Mouse (Mus musculus) midbrain, embryonic 10.5 days (tissue): Measurements from ENCODE around the gene Entpd1. TPM values are rescaled to one million over a fixed set of nuclear protein-coding genes. Genes with fewer than 3 reads are reported as not detected.
A peak's percentile ranks its signal among the peaks of the same experiment; 100 is the strongest.

Source experiments
- DNase-seq: peaks from one replicate; pipeline ENCODE4 v3.0.0-alpha.2; 2017; ENCODE audit warnings: low spot score
- H3K27ac ChIP-seq: fragments of 300-500 bp; sonication (generic); replicated peaks from 2 replicates; pipeline ENCODE4 v1.5.1; 2016; ENCODE audit warnings: mild to moderate bottlenecking
- H3K27me3 ChIP-seq: fragments of 300-500 bp; sonication (generic); 2 replicates; pipeline ENCODE4 v1.6.1; 2016; ENCODE audit warnings: low read depth, mild to moderate bottlenecking; ENCODE audit not compliant: poor library complexity, severe bottlenecking
- H3K36me3 ChIP-seq: fragments of 300-500 bp; sonication (generic); 2 replicates; pipeline ENCODE4 v1.6.1; 2016; ENCODE audit warnings: mild to moderate bottlenecking, moderate library complexity
- H3K4me1 ChIP-seq: fragments of 300-500 bp; sonication (generic); 2 replicates; pipeline ENCODE4 v1.6.1; 2016
- H3K4me3 ChIP-seq: fragments of 300-500 bp; sonication (generic); 2 replicates; pipeline ENCODE4 v1.5.1; 2016; ENCODE audit warnings: mild to moderate bottlenecking, moderate library complexity
- H3K9me3 ChIP-seq: fragments of 300-500 bp; sonication (generic); replicated peaks from 2 replicates; pipeline ENCODE4 v1.6.1; 2016; ENCODE audit warnings: mild to moderate bottlenecking
- WGBS: fragments of 180-500 bp; shearing (Covaris S2); methylation state at CpG from one replicate; pipeline ENCODE4 v1.1.7; 2016; 5-methylcytosine and 5-hydroxymethylcytosine counted together
- polyA plus RNA-seq: library from polyadenylated mRNA; unstranded; fragments of >200 nt; fragmentation: Nextera tagmentation; extraction: Ambion mirVana; gene quantifications from 2 replicates; pipeline ENCODE4 v1.2.1, GENCODE M21; 2016

The Entpd1 gene
- polyA plus RNA-seq, 1 experiment from 2014 or later, result 4.0 TPM

GRCm38 (mm10) chr19:40722137-40723038 lies 110.2 kb downstream of the Entpd1 start:
- Histone ChIP-seq H3K4me1 (0 out of 2 replicates have a peak, but pooled peaks cover 2% of the 10 kb centered on the region), H3K36me3 (no peaks in the 10 kb centered on the region), H3K4me3 (no peak overlapping the region), H3K27ac (no peak overlapping the region; the same call in 1 of the 2 replicates), H3K27me3 (no peaks in the 10 kb centered on the region), H3K9me3 (no peaks in the 10 kb centered on the region)
- 59% methylated on average over 11 of the region's 11 CpGs for WGBS
- peak; percentile 34 for DNase-seq

DNA sequence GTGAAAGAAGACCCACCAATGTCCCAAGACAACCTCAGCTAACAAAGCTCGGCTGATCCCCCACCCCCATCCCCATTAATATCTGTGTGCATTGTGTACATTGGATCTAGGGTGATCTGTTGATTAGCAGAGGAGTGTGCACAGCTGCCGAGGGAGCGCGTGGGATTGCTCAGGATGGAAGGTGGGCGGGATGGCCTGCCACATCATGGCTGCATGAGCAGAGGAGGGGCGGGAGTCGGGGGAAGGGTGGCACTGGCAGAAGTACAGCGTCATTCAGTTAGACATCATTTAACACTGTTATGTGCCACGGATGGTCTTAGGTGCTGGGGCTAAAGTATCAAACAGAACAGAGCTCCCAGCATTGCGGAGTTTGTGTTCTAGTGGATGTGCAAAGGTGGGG lies 111.3 kb downstream of the Entpd1 start:
- WGBS, result 65% methylated on average over 10 of the region's 10 CpGs
- no peak for DNase-seq
- no peak overlapping the region for H3K4me3 ChIP-seq

DNA sequence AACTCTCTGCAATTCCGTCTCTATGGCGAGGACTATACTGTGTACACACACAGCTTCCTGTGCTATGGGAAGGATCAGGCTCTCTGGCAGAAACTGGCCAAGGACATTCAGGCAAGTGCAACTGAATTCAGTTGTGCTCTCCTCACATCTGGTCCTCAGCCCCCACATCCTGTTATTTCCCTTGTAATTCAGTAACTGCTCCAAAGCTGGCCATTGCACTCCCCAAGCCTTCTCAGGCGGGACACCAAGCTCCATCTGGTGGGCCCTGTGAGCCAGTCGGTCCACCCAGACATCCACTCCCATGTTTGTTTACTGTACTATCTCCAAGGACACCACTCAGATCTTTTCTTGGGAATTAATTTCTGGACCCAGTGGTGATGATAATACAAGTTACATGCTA lies 114.0 kb downstream of the Entpd1 start:
- H3K9me3 ChIP-seq, result no peaks in the 10 kb centered on the region
- H3K27ac ChIP-seq, result no peak overlapping the region
- 78% methylated on average over 4 of the region's 4 CpGs for WGBS
- DNase-seq, result no peak
- no peak overlapping the region for H3K4me3 ChIP-seq
- no peaks in the 10 kb centered on the region for H3K4me1 ChIP-seq
- no peaks in the 10 kb centered on the region for H3K36me3 ChIP-seq
- H3K27me3 ChIP-seq, result no peaks in the 10 kb centered on the region

More for the DNA sequence above, 111.3 kb downstream of the Entpd1 start:
- no peaks in the 10 kb centered on the region for H3K36me3 ChIP-seq
- H3K4me1 ChIP-seq, result 0 out of 2 replicates have a peak, but pooled peaks cover 2% of the 10 kb centered on the region
- no peaks in the 10 kb centered on the region for H3K9me3 ChIP-seq
- no peak overlapping the region for H3K27ac ChIP-seq
- H3K27me3 ChIP-seq, result no peaks in the 10 kb centered on the region

- 83% methylated on average over 2 of the region's 2 CpGs for WGBS
These were observed 114.4 kb downstream of the Entpd1 start for GRCm38 (mm10) chr19:40726614-40727013.

GRCm38 (mm10) chr19:40728213-40728612 lies 116.0 kb downstream of the Entpd1 start:
- no peak for DNase-seq
- Histone ChIP-seq H3K27ac (no peak overlapping the region), H3K4me1 (no peaks in the 10 kb centered on the region), H3K4me3 (no peak overlapping the region), H3K27me3 (no peaks in the 10 kb centered on the region), H3K9me3 (no peaks in the 10 kb centered on the region), H3K36me3 (no peaks in the 10 kb centered on the region)
- 86% methylated on average over 4 of the region's 4 CpGs for WGBS

More at GRCm38 (mm10) chr19:40726614-40727013, 114.4 kb downstream of the Entpd1 start:
- Histone ChIP-seq H3K36me3 (no peaks in the 10 kb centered on the region), H3K4me1 (no peaks in the 10 kb centered on the region), H3K27ac (no peak overlapping the region), H3K4me3 (no peak overlapping the region), H3K9me3 (no peaks in the 10 kb centered on the region), H3K27me3 (no peaks in the 10 kb centered on the region)
- no peak for DNase-seq

DNA sequence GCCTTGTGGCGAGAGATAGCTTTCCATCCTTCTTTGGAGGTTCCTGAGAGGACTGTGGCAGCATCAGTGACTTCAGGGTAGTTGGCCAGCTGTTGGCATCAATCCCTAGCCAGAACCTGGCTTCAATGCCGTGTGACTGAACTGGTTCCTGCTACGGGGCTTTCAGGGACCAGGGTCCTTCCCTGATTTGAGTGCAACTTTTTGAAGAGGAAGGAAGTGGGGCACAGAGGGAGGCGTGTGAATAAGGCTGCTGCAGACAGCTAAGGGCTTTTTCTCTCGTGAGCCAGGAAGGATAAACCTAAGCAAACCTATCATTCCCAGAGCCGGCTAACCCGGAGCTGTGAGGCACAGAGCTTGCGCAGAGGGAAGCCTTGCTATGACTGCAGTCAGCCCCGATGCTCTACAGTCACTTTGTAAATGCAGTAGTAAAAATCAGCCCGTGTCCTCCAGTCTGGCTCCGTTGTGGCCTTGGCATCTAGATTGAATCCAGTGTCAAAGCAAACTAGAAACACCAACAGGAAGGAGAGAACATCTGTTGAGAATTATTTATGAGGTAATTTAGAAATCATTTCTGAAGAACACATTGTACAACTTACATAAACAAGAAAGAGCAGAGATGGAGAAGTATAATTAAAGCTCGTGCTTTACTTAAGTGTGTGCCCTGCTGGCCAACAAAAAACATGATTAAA lies 116.7 kb downstream of the Entpd1 start:
- Histone ChIP-seq H3K27me3 (no peaks in the 10 kb centered on the region), H3K27ac (no peak overlapping the region), H3K4me3 (no peak overlapping the region), H3K36me3 (no peaks in the 10 kb centered on the region), H3K4me1 (no peaks in the 10 kb centered on the region), H3K9me3 (no peaks in the 10 kb centered on the region)
- 77% methylated on average over 12 of the region's 12 CpGs for WGBS
- DNase-seq, result no peak

GRCm38 (mm10) chr19:40733409-40733808 lies 121.2 kb downstream of the Entpd1 start:
- H3K27ac ChIP-seq, result no peak overlapping the region
- DNase-seq, result no peak
- no peak overlapping the region for H3K4me3 ChIP-seq
- H3K9me3 ChIP-seq, result no peaks in the 10 kb centered on the region
- no peaks in the 10 kb centered on the region for H3K27me3 ChIP-seq
- peaks cover 12% of the 10 kb centered on the region for H3K4me1 ChIP-seq
- H3K36me3 ChIP-seq, result no peaks in the 10 kb centered on the region
- 85% methylated on average over 10 of the region's 10 CpGs for WGBS

- peaks cover 14% of the 10 kb centered on the region for H3K4me1 ChIP-seq
- no peak overlapping the region for H3K4me3 ChIP-seq
- H3K36me3 ChIP-seq, result no peaks in the 10 kb centered on the region
- WGBS, result 75% methylated on average over 4 of the region's 4 CpGs
- DNase-seq, result no peak
- no peak overlapping the region for H3K27ac ChIP-seq
- no peaks in the 10 kb centered on the region for H3K9me3 ChIP-seq
- no peaks in the 10 kb centered on the region for H3K27me3 ChIP-seq
These were observed 121.7 kb downstream of the Entpd1 start for GRCm38 (mm10) chr19:40733849-40734248.

DNA sequence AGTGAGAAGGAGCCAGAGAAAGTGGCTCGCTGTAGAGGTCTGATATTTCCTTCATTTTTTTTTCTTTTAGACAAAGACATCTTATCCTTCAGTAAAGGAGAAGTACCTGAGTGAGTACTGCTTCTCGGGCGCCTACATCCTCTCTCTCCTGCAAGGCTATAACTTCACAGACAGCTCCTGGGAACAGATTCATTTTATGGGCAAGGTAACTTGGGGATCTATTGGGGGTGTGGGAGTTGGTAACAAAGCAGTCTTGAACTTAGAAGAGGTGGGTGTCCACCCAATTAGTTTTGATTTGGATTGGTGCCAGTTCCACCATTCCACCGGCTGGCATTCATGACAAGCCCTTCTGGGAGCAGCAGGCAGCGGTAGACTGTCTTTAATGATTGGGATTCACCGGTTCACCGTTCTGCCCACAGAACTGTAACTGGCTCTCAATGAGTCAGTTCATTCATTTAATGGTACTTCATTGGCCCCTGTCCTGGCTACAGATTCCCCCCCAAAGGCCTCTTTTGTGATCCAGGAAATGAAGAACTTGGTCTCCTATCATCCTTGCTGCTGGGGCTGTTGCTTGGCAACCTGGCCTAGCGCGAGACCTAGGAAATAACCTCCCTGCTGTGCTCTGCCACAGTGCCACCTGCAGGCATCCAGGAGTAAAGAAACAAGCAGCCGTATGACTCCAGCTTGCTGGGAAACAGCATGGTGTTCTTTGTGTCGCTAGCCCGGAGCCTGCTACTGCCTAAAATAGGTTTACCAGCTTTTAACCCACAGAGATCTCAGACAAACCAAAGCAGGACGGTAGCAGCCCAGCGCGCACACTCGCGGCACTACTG lies 124.7 kb downstream of the Entpd1 start:
- H3K9me3 ChIP-seq, result no peaks in the 10 kb centered on the region
- H3K4me1 ChIP-seq, result peaks cover 15% of the 10 kb centered on the region
- H3K27ac ChIP-seq, result peak overlapping the region; percentile 85
- peak overlapping the region; percentile 41 for H3K4me3 ChIP-seq
- peak; percentile 86 for DNase-seq
- H3K36me3 ChIP-seq, result no peaks in the 10 kb centered on the region
- WGBS, result 28% methylated on average over 17 of the region's 17 CpGs
- H3K27me3 ChIP-seq, result no peaks in the 10 kb centered on the region

GRCm38 (mm10) chr19:40737613-40738012 lies 125.4 kb downstream of the Entpd1 start:
- Histone ChIP-seq H3K27me3 (no peaks in the 10 kb centered on the region), H3K36me3 (no peaks in the 10 kb centered on the region), H3K4me3 (peak overlapping the region; percentile 41), H3K27ac (peak overlapping the region; percentile 85), H3K9me3 (no peaks in the 10 kb centered on the region), H3K4me1 (peaks cover 15% of the 10 kb centered on the region)
- DNase-seq, result no peak
- WGBS, result 90% methylated on average over 5 of the region's 5 CpGs

DNA sequence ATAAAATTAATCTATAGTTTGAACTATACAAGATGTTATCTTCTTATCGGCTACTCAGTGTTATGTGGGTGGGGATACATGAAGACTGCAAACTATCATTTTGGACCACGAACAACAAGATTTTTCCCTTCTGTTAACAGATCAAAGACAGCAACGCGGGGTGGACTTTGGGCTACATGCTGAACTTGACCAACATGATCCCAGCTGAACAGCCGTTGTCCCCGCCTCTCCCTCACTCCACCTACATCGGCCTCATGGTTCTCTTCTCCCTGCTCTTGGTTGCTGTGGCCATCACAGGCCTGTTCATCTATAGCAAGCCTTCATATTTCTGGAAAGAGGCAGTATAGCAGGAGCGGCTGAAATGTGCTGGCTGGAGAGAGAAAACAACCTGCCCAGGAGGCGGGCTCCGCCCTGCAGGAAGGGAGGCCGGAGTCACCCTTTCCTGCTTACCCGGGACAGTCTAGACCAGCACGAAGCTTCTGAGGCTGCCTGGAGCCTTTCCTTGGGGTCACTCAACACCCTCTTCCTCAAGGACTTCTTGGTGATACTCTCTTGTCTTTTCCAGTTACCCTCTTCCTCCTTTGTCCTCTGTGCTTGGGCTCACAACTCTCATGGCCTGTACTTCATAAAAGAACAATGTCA lies 126.6 kb downstream of the Entpd1 start:
- WGBS, result 88% methylated on average over 13 of the region's 13 CpGs
- no peak overlapping the region for H3K4me3 ChIP-seq
- H3K27ac ChIP-seq, result no peak overlapping the region
- H3K4me1 ChIP-seq, result peaks cover 15% of the 10 kb centered on the region
- no peaks in the 10 kb centered on the region for H3K36me3 ChIP-seq
- no peaks in the 10 kb centered on the region for H3K9me3 ChIP-seq
- H3K27me3 ChIP-seq, result no peaks in the 10 kb centered on the region
- no peak for DNase-seq

DNA sequence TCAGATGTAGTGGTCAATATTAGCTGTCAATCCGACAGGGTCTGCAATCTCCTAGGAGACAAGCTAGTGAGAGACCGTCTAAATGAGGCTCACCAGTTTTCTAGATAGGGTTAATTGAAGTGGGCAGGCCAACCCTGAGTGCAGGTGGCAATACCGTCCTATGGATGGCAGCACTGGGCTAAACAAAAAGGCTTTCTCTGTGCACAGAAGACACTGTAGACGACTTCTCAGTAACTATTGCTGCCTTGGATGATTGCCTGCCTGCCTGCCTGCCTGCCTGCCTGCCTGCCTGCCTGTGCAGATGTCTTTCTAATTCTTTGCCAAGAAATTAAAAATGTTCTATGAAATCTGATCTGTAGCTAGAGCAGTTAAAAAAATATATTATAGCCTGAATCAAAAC lies 134.4 kb downstream of the Entpd1 start:
- DNase-seq, result no peak

More for the DNA sequence above, 134.4 kb downstream of the Entpd1 start:
- Histone ChIP-seq H3K27ac (no peak overlapping the region), H3K4me3 (no peak overlapping the region), H3K36me3 (no peaks in the 10 kb centered on the region), H3K9me3 (no peaks in the 10 kb centered on the region), H3K4me1 (no peaks in the 10 kb centered on the region), H3K27me3 (no peaks in the 10 kb centered on the region)
- WGBS, result 55% methylated on average over 4 of the region's 4 CpGs
